Mouse (Mus musculus): ENCODE results near the gene Colgalt2.

- no peak for TF ChIP-seq NANOG (IDR thresholded peaks at IDR 0.05; ENCODE audit: borderline replicate concordance, low read length)
- no peak for TF ChIP-seq CTCF (conservative IDR thresholded peaks at IDR 0.05; ENCODE audit: low read length)
- TF ChIP-seq POU5F1 (IDR thresholded peaks at IDR 0.05; ENCODE audit: borderline replicate concordance, low read length), result no peak
These were observed 128.6 kb downstream of the Colgalt2 start for GRCm38 (mm10) chr1:152528214-152528613.

Measured in E14TG2a.4 (cell line).